Mouse (Mus musculus): ENCODE data around the gene Sel1l3. TPM values are rescaled to one million over a fixed set of nuclear protein-coding genes. Genes with fewer than 3 reads are reported as not detected.

Sel1l3 gene
- polyA plus RNA-seq, 1 experiment from 2014 or later: 6.9 TPM

GRCm38 (mm10) chr5:53194421-53194820 is 19.3 kb downstream of the Sel1l3 start:
- H3K9ac ChIP-seq (ENCODE audit: low read depth, low read length): no peak overlapping the region
- no peaks in the 10 kb centered on the region for H3K27me3 ChIP-seq (replicated peaks; ENCODE audit: control insufficient read depth, insufficient read depth, low read length)
- ATAC-seq (ENCODE audit: low read depth) (no peak), DNase-seq (ENCODE audit: low spot score) (no peak)
- H3K36me3 ChIP-seq (ENCODE audit: control insufficient read depth, insufficient read depth, low read length): no peaks in the 10 kb centered on the region
- no peak overlapping the region for H3K27ac ChIP-seq (replicated peaks; ENCODE audit: low read depth, low read length)
- H3K4me1 ChIP-seq (ENCODE audit: control insufficient read depth, insufficient read depth, low read length): no peaks in the 10 kb centered on the region
- no peak overlapping the region for H3K4me2 ChIP-seq (ENCODE audit: low read depth, low read length)
- WGBS: 74% methylated on average over 2 of the region's 2 CpGs
- H3K4me3 ChIP-seq (ENCODE audit: low read depth, low read length): no peak overlapping the region
- H3K9me3 ChIP-seq (ENCODE audit: control insufficient read depth, low read length): no peaks in the 10 kb centered on the region

- 72% methylated on average over 13 of the region's 13 CpGs for WGBS
- no peaks in the 10 kb centered on the region for H3K27me3 ChIP-seq (replicated peaks; ENCODE audit: control insufficient read depth, insufficient read depth, low read length)
- no peak overlapping the region for H3K4me2 ChIP-seq (ENCODE audit: low read depth, low read length)
- H3K9me3 ChIP-seq (ENCODE audit: control insufficient read depth, low read length): no peaks in the 10 kb centered on the region
- no peaks in the 10 kb centered on the region for H3K36me3 ChIP-seq (ENCODE audit: control insufficient read depth, insufficient read depth, low read length)
- H3K4me3 ChIP-seq (ENCODE audit: low read depth, low read length): no peak overlapping the region
- H3K4me1 ChIP-seq (ENCODE audit: control insufficient read depth, insufficient read depth, low read length): no peaks in the 10 kb centered on the region
- H3K9ac ChIP-seq (ENCODE audit: low read depth, low read length): no peak overlapping the region
- no peak overlapping the region for H3K27ac ChIP-seq (replicated peaks; ENCODE audit: low read depth, low read length)
- DNase-seq (ENCODE audit: low spot score): no peak
- no peak for ATAC-seq (ENCODE audit: low read depth)
These were observed 20.4 kb downstream of the Sel1l3 start for GRCm38 (mm10) chr5:53193092-53194030.

- no peaks in the 10 kb centered on the region for H3K36me3 ChIP-seq (ENCODE audit: control insufficient read depth, insufficient read depth, low read length)
- no peak overlapping the region for H3K27ac ChIP-seq (replicated peaks; ENCODE audit: low read depth, low read length)
- DNase-seq (ENCODE audit: low spot score) (no peak), ATAC-seq (ENCODE audit: low read depth) (no peak)
- no peaks in the 10 kb centered on the region for H3K9me3 ChIP-seq (ENCODE audit: control insufficient read depth, low read length)
- H3K4me1 ChIP-seq (ENCODE audit: control insufficient read depth, insufficient read depth, low read length): no peaks in the 10 kb centered on the region
- H3K27me3 ChIP-seq (replicated peaks; ENCODE audit: control insufficient read depth, insufficient read depth, low read length): no peaks in the 10 kb centered on the region
- 76% methylated on average over 2 of the region's 2 CpGs for WGBS
- H3K9ac ChIP-seq (ENCODE audit: low read depth, low read length): no peak overlapping the region
- no peak overlapping the region for H3K4me2 ChIP-seq (ENCODE audit: low read depth, low read length)
- no peak overlapping the region for H3K4me3 ChIP-seq (ENCODE audit: low read depth, low read length)
These were observed 25.1 kb downstream of the Sel1l3 start for GRCm38 (mm10) chr5:53188608-53189007.

GRCm38 (mm10) chr5:53187245-53187644 is 26.5 kb downstream of the Sel1l3 start:
- ATAC-seq (ENCODE audit: low read depth) (no peak), DNase-seq (ENCODE audit: low spot score) (no peak)
- 76% methylated on average over 10 of the region's 10 CpGs for WGBS
- Histone ChIP-seq H3K4me1 (ENCODE audit: control insufficient read depth, insufficient read depth, low read length) (no peaks in the 10 kb centered on the region), H3K36me3 (ENCODE audit: control insufficient read depth, insufficient read depth, low read length) (no peaks in the 10 kb centered on the region), H3K9me3 (ENCODE audit: control insufficient read depth, low read length) (no peaks in the 10 kb centered on the region), H3K27me3 (replicated peaks; ENCODE audit: control insufficient read depth, insufficient read depth, low read length) (no peaks in the 10 kb centered on the region), H3K9ac (ENCODE audit: low read depth, low read length) (no peak overlapping the region), H3K27ac (replicated peaks; ENCODE audit: low read depth, low read length) (no peak overlapping the region), H3K4me3 (ENCODE audit: low read depth, low read length) (no peak overlapping the region), H3K4me2 (ENCODE audit: low read depth, low read length) (no peak overlapping the region)

GRCm38 (mm10) chr5:53185803-53186202 is 27.9 kb downstream of the Sel1l3 start:
- Histone ChIP-seq H3K9ac (ENCODE audit: low read depth, low read length) (no peak overlapping the region), H3K4me1 (ENCODE audit: control insufficient read depth, insufficient read depth, low read length) (no peaks in the 10 kb centered on the region), H3K36me3 (ENCODE audit: control insufficient read depth, insufficient read depth, low read length) (no peaks in the 10 kb centered on the region), H3K9me3 (ENCODE audit: control insufficient read depth, low read length) (no peaks in the 10 kb centered on the region), H3K4me3 (ENCODE audit: low read depth, low read length) (no peak overlapping the region), H3K4me2 (ENCODE audit: low read depth, low read length) (no peak overlapping the region), H3K27me3 (replicated peaks; ENCODE audit: control insufficient read depth, insufficient read depth, low read length) (no peaks in the 10 kb centered on the region), H3K27ac (replicated peaks; ENCODE audit: low read depth, low read length) (no peak overlapping the region)
- ATAC-seq (ENCODE audit: low read depth): no peak
- WGBS: 68% methylated on average over 11 of the region's 11 CpGs
- DNase-seq (ENCODE audit: low spot score): no peak

- 79% methylated on average over 5 of the region's 5 CpGs for WGBS
- Histone ChIP-seq H3K4me2 (ENCODE audit: low read depth, low read length) (no peak overlapping the region), H3K27me3 (replicated peaks; ENCODE audit: control insufficient read depth, insufficient read depth, low read length) (no peaks in the 10 kb centered on the region), H3K4me3 (ENCODE audit: low read depth, low read length) (no peak overlapping the region), H3K36me3 (ENCODE audit: control insufficient read depth, insufficient read depth, low read length) (no peaks in the 10 kb centered on the region), H3K9ac (ENCODE audit: low read depth, low read length) (no peak overlapping the region), H3K9me3 (ENCODE audit: control insufficient read depth, low read length) (no peaks in the 10 kb centered on the region), H3K4me1 (ENCODE audit: control insufficient read depth, insufficient read depth, low read length) (no peaks in the 10 kb centered on the region), H3K27ac (replicated peaks; ENCODE audit: low read depth, low read length) (no peak overlapping the region)
- DNase-seq (ENCODE audit: low spot score) (no peak), ATAC-seq (ENCODE audit: low read depth) (no peak)
These were observed 33.8 kb downstream of the Sel1l3 start for GRCm38 (mm10) chr5:53179965-53180364.

- no peak for DNase-seq (ENCODE audit: low spot score)
- 49% methylated on average over 6 of the region's 6 CpGs for WGBS
- ATAC-seq (ENCODE audit: low read depth): no peak
- Histone ChIP-seq H3K36me3 (ENCODE audit: control insufficient read depth, insufficient read depth, low read length) (no peaks in the 10 kb centered on the region), H3K27ac (replicated peaks; ENCODE audit: low read depth, low read length) (no peak overlapping the region), H3K4me2 (ENCODE audit: low read depth, low read length) (no peak overlapping the region), H3K9me3 (ENCODE audit: control insufficient read depth, low read length) (no peaks in the 10 kb centered on the region), H3K9ac (ENCODE audit: low read depth, low read length) (no peak overlapping the region), H3K4me1 (ENCODE audit: control insufficient read depth, insufficient read depth, low read length) (no peaks in the 10 kb centered on the region), H3K4me3 (ENCODE audit: low read depth, low read length) (no peak overlapping the region), H3K27me3 (replicated peaks; ENCODE audit: control insufficient read depth, insufficient read depth, low read length) (no peaks in the 10 kb centered on the region)
These were observed 37.0 kb downstream of the Sel1l3 start for GRCm38 (mm10) chr5:53176703-53177102.

GRCm38 (mm10) chr5:53176075-53176474 is 37.7 kb downstream of the Sel1l3 start:
- Histone ChIP-seq H3K27me3 (replicated peaks; ENCODE audit: control insufficient read depth, insufficient read depth, low read length) (no peaks in the 10 kb centered on the region), H3K9me3 (ENCODE audit: control insufficient read depth, low read length) (no peaks in the 10 kb centered on the region), H3K36me3 (ENCODE audit: control insufficient read depth, insufficient read depth, low read length) (no peaks in the 10 kb centered on the region), H3K4me1 (ENCODE audit: control insufficient read depth, insufficient read depth, low read length) (no peaks in the 10 kb centered on the region), H3K9ac (ENCODE audit: low read depth, low read length) (no peak overlapping the region), H3K27ac (replicated peaks; ENCODE audit: low read depth, low read length) (no peak overlapping the region), H3K4me3 (ENCODE audit: low read depth, low read length) (no peak overlapping the region), H3K4me2 (ENCODE audit: low read depth, low read length) (no peak overlapping the region)
- 33% methylated on average over 2 of the region's 4 CpGs for WGBS
- no peak for ATAC-seq (ENCODE audit: low read depth)
- peak; percentile 13 for DNase-seq (ENCODE audit: low spot score)

- no peaks in the 10 kb centered on the region for H3K4me1 ChIP-seq (ENCODE audit: control insufficient read depth, insufficient read depth, low read length)
- no peaks in the 10 kb centered on the region for H3K27me3 ChIP-seq (replicated peaks; ENCODE audit: control insufficient read depth, insufficient read depth, low read length)
- WGBS: 81% methylated on average over 3 of the region's 3 CpGs
- no peaks in the 10 kb centered on the region for H3K9me3 ChIP-seq (ENCODE audit: control insufficient read depth, low read length)
- H3K9ac ChIP-seq (ENCODE audit: low read depth, low read length): no peak overlapping the region
- H3K4me2 ChIP-seq (ENCODE audit: low read depth, low read length): no peak overlapping the region
- H3K4me3 ChIP-seq (ENCODE audit: low read depth, low read length): no peak overlapping the region
- H3K27ac ChIP-seq (replicated peaks; ENCODE audit: low read depth, low read length): no peak overlapping the region
- no peaks in the 10 kb centered on the region for H3K36me3 ChIP-seq (ENCODE audit: control insufficient read depth, insufficient read depth, low read length)
- ATAC-seq (ENCODE audit: low read depth) (no peak), DNase-seq (ENCODE audit: low spot score) (no peak)
These were observed 38.5 kb downstream of the Sel1l3 start for GRCm38 (mm10) chr5:53175195-53175594.

Data from embryonic facial prominence, embryonic 14.5 days (tissue).